Mouse (Mus musculus) heart, embryonic 14.5 days (tissue): ENCODE measurements around the gene Hps3. TPM values are rescaled to one million over a fixed set of nuclear protein-coding genes. Genes with fewer than 3 reads are reported as not detected.

ENCODE experiments used
- ATAC-seq: fragments of 200-750 bp; cut with Nextera tagmentation; 2 replicates; pipeline ENCODE4 v1.8.0; 2017; ENCODE audit warnings: low read depth, moderate TSS enrichment; ENCODE audit not compliant: insufficient number of reproducible peaks, insufficient read depth, low FRiP score
- H3K27ac ChIP-seq, 2 experiments: fragments of 200-500 bp in 1 of 2; fragments of 300-500 bp in 1 of 2; sonication (generic) in 1 of 2; replicated peaks in 1 of 2; 2 replicates each; pipeline ENCODE4 v1.5.1; 2012 to 2014; ENCODE audit warnings: low read depth in 2 of 2, low read length in 2 of 2, control low read depth in 1 of 2, mild to moderate bottlenecking in 1 of 2, mixed read lengths in 1 of 2; ENCODE audit not compliant: control insufficient read depth in 1 of 2, insufficient read depth in 1 of 2
- H3K27me3 ChIP-seq: fragments of 300-500 bp; sonication (generic); 2 replicates; pipeline ENCODE4 v1.6.1; 2014; ENCODE audit warnings: mild to moderate bottlenecking, low read length, control low read depth; ENCODE audit not compliant: control insufficient read depth, insufficient read depth
- H3K36me3 ChIP-seq: fragments of 300-500 bp; sonication (generic); 2 replicates; pipeline ENCODE4 v1.6.1; 2014; ENCODE audit warnings: mild to moderate bottlenecking, control low read depth, low read length, mixed read lengths; ENCODE audit not compliant: control insufficient read depth, insufficient read depth
- H3K4me1 ChIP-seq, 2 experiments: fragments of 200-500 bp in 1 of 2; fragments of 300-500 bp in 1 of 2; sonication (generic) in 1 of 2; 2 replicates each; pipeline ENCODE4 v1.6.1; 2012 to 2014; ENCODE audit warnings: low read length in 2 of 2, control low read depth in 1 of 2, mixed read lengths in 1 of 2; ENCODE audit not compliant: control insufficient read depth in 2 of 2, insufficient read depth in 2 of 2
- H3K4me2 ChIP-seq: fragments of 300-500 bp; sonication (generic); 2 replicates; pipeline ENCODE4 v1.6.1; 2014; ENCODE audit warnings: mild to moderate bottlenecking, low read length
- H3K4me3 ChIP-seq, 2 experiments: fragments of 200-500 bp in 1 of 2; fragments of 300-500 bp in 1 of 2; sonication (generic) in 1 of 2; 2 replicates each; pipeline ENCODE4 v1.5.1; 2012 to 2014; ENCODE audit warnings: low read length in 2 of 2, mild to moderate bottlenecking in 2 of 2, control low read depth in 1 of 2, low read depth in 1 of 2, moderate library complexity in 1 of 2; ENCODE audit not compliant: control insufficient read depth in 1 of 2, insufficient read depth in 1 of 2
- H3K9ac ChIP-seq: fragments of 300-500 bp; sonication (generic); 2 replicates; pipeline ENCODE4 v1.6.1; 2014; ENCODE audit warnings: mild to moderate bottlenecking, low read length
- H3K9me3 ChIP-seq: fragments of 300-500 bp; sonication (generic); 2 replicates; pipeline ENCODE4 v1.6.1; 2016; ENCODE audit warnings: low read length, control low read depth; ENCODE audit not compliant: control insufficient read depth
- WGBS: fragments of 180-500 bp; shearing (Covaris S2); extraction: QIAGEN DNeasy Blood & Tissue Kit; methylation state at CpG from one replicate; pipeline ENCODE4 v1.1.7; 2014; 5-methylcytosine and 5-hydroxymethylcytosine counted together
- polyA plus RNA-seq: library from polyadenylated mRNA; unstranded; fragments of >200 nt; fragmentation: Nextera tagmentation; extraction: Ambion mirVana; gene quantifications from 2 replicates; pipeline ENCODE4 v1.2.1, GENCODE M21; 2014

Gene Hps3
- polyA plus RNA-seq, 1 experiment from 2014 or later = 12.0 TPM

GRCm38 (mm10) chr3:19981156-19981555, 54.0 kb downstream of the Hps3 start:
- Histone ChIP-seq H3K9me3 (no peaks in the 10 kb centered on the region), H3K4me3 (no peak overlapping the region), H3K9ac (no peak overlapping the region), H3K27ac (no peak overlapping the region), H3K36me3 (no peaks in the 10 kb centered on the region), H3K27me3 (no peaks in the 10 kb centered on the region), H3K4me2 (no peak overlapping the region), H3K4me1 (no peaks in the 10 kb centered on the region)
- WGBS = 68% methylated on average over 2 of the region's 2 CpGs
- ATAC-seq = no peak

GRCm38 (mm10) chr3:19978474-19978873, 56.6 kb downstream of the Hps3 start:
- Histone ChIP-seq H3K4me1 (no peaks in the 10 kb centered on the region), H3K9ac (no peak overlapping the region), H3K36me3 (no peaks in the 10 kb centered on the region), H3K4me2 (no peak overlapping the region), H3K27ac (no peak overlapping the region), H3K4me3 (no peak overlapping the region), H3K27me3 (no peaks in the 10 kb centered on the region), H3K9me3 (no peaks in the 10 kb centered on the region)
- no peak for ATAC-seq
- WGBS = 56% methylated on average over 4 of the region's 4 CpGs

- Histone ChIP-seq H3K4me3 (no peak overlapping the region), H3K4me1 (peaks cover 2 to 13% of the 10 kb centered on the region in 2 experiments), H3K9me3 (no peaks in the 10 kb centered on the region), H3K9ac (no peak overlapping the region), H3K27me3 (no peaks in the 10 kb centered on the region), H3K27ac (no peak overlapping the region), H3K36me3 (no peaks in the 10 kb centered on the region), H3K4me2 (no peak overlapping the region)
- WGBS = 36% methylated on average over 4 of the region's 4 CpGs
- peak; percentile 56; the same call in 1 of the 2 replicates for ATAC-seq
Observed at GRCm38 (mm10) chr3:19966072-19966471, 69.0 kb downstream of the Hps3 start.

- Histone ChIP-seq H3K9ac (no peak overlapping the region), H3K4me3 (no peak overlapping the region), H3K9me3 (no peaks in the 10 kb centered on the region), H3K36me3 (no peaks in the 10 kb centered on the region), H3K4me1 (peaks cover 2 to 13% of the 10 kb centered on the region in 2 experiments), H3K27ac (peak overlapping the region; percentile 68 to 75; a peak in 3 of 4 replicates), H3K4me2 (no peak overlapping the region), H3K27me3 (no peaks in the 10 kb centered on the region)
- WGBS = 56% methylated on average over 5 of the region's 5 CpGs
- ATAC-seq = no peak
Observed at GRCm38 (mm10) chr3:19965239-19965638, 69.9 kb downstream of the Hps3 start.

GRCm38 (mm10) chr3:19964625-19965188, 70.4 kb downstream of the Hps3 start:
- H3K4me1 ChIP-seq = peaks cover 2 to 13% of the 10 kb centered on the region in 2 experiments
- no peak overlapping the region for H3K4me2 ChIP-seq
- H3K27ac ChIP-seq = peak overlapping the region; percentile 73 to 75; a peak in 3 of 4 replicates

GRCm38 (mm10) chr3:19962769-19963513, 72.2 kb downstream of the Hps3 start:
- no peaks in the 10 kb centered on the region for H3K27me3 ChIP-seq
- no peaks in the 10 kb centered on the region for H3K36me3 ChIP-seq
- no peak overlapping the region for H3K27ac ChIP-seq
- H3K4me1 ChIP-seq = peaks cover 2 to 18% of the 10 kb centered on the region in 2 experiments
- no peak overlapping the region for H3K9ac ChIP-seq
- WGBS = 85% methylated on average over 3 of the region's 3 CpGs
- H3K9me3 ChIP-seq = no peaks in the 10 kb centered on the region
- no peak for ATAC-seq
- H3K4me3 ChIP-seq = no peak overlapping the region
- no peak overlapping the region for H3K4me2 ChIP-seq

More at GRCm38 (mm10) chr3:19964625-19965188, 70.4 kb downstream of the Hps3 start:
- ATAC-seq = 0 out of 2 replicates have a peak, but pooled peaks have one; percentile 35
- Histone ChIP-seq H3K36me3 (no peaks in the 10 kb centered on the region), H3K9ac (no peak overlapping the region), H3K27me3 (no peaks in the 10 kb centered on the region), H3K9me3 (no peaks in the 10 kb centered on the region), H3K4me3 (no peak overlapping the region)
- WGBS = 8% methylated on average over 2 of the region's 2 CpGs

GRCm38 (mm10) chr3:19961341-19961740, 73.8 kb downstream of the Hps3 start:
- WGBS = 79% methylated on average over 2 of the region's 2 CpGs
- Histone ChIP-seq H3K27me3 (no peaks in the 10 kb centered on the region), H3K9ac (no peak overlapping the region), H3K4me2 (no peak overlapping the region), H3K4me3 (no peak overlapping the region), H3K36me3 (no peaks in the 10 kb centered on the region), H3K9me3 (no peaks in the 10 kb centered on the region), H3K4me1 (peaks cover 2 to 27% of the 10 kb centered on the region in 2 experiments), H3K27ac (no peak overlapping the region)
- ATAC-seq = no peak
